Mouse (Mus musculus) MEL (cell line): ENCODE data around the gene Msmo1.

Source experiments
- CTCF ChIP-seq, 3 experiments: IDR thresholded peaks in 2 of 3; conservative IDR thresholded peaks in 1 of 3; 2 replicates each; pipeline ENCODE4 v1.5.1; 2011 to 2012; ENCODE audit warnings: low read length in 3 of 3, low read depth in 2 of 3, mild to moderate bottlenecking in 2 of 3, improper control_type of control experiment in 1 of 3, inconsistent platforms in 1 of 3, mixed read lengths in 1 of 3, moderate library complexity in 1 of 3; ENCODE audit not compliant: control insufficient read depth in 1 of 3, insufficient read depth in 1 of 3, poor library complexity in 1 of 3, severe bottlenecking in 1 of 3
- GATA1 ChIP-seq: IDR thresholded peaks from 2 replicates; pipeline ENCODE4 v1.6.1; 2011; ENCODE audit warnings: low read depth, low read length, improper control_type of control experiment
- KAT2A ChIP-seq: conservative IDR thresholded peaks from 2 replicates; pipeline ENCODE4 v1.6.1; 2012; ENCODE audit warnings: low read depth, low read length, improper control_type of control experiment, inconsistent platforms
- MAZ ChIP-seq: IDR thresholded peaks from 2 replicates; pipeline ENCODE4 v1.6.1; 2012; ENCODE audit warnings: low read depth, mild to moderate bottlenecking, inconsistent platforms, low read length, improper control_type of control experiment
- POLR2A ChIP-seq, 2 experiments: IDR thresholded peaks; 2 replicates each; pipeline ENCODE4 v1.6.1; 2011 to 2012; ENCODE audit warnings: low read length in 2 of 2, mild to moderate bottlenecking in 2 of 2, control low read depth in 1 of 2, improper control_type of control experiment in 1 of 2, low read depth in 1 of 2, moderate library complexity in 1 of 2; ENCODE audit not compliant: control insufficient read depth in 1 of 2, insufficient read depth in 1 of 2, poor library complexity in 1 of 2
- TCF12 ChIP-seq: IDR thresholded peaks from 2 replicates; pipeline ENCODE4 v1.6.1; 2014; ENCODE audit warnings: low read depth, mild to moderate bottlenecking, inconsistent platforms, low read length, improper control_type of control experiment, moderate library complexity
- ZC3H11A ChIP-seq: IDR thresholded peaks from 2 replicates; pipeline ENCODE4 v1.6.1; 2012; ENCODE audit warnings: low read depth, mild to moderate bottlenecking, inconsistent platforms, low read length, improper control_type of control experiment

DNA sequence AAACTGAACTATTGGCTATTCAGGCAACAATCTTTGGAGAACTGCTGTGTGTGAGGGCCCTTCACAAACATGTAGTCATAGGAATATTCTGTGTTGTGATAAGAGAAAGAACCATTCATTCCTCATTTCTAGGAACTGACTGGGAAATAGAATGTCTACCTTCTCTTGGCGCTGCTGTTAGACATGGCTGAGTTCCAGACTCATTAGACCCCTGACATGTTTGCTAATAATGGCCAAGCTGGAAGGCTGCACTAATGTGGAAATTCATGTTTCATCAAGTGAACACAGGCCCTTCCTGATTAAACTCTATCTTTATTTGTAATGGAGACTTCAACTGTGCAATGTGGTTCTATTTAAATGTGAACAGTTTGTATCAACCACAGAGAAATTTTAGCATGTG lies 5.3 kb upstream of the Msmo1 start:
- TF ChIP-seq CTCF (IDR thresholded peaks at IDR 0.05 in 2 of 3, conservative IDR thresholded peaks at IDR 0.05 in 1 of 3; ENCODE audit: control insufficient read depth in 1 of 3, insufficient read depth in 1 of 3, low read depth in 2 of 3, low read length in 3 of 3, poor library complexity in 1 of 3, severe bottlenecking in 1 of 3) (no peak), GATA1 (no peak), TCF12 (no peak), ZC3H11A (no peak), KAT2A (no peak), POLR2A (IDR thresholded peaks at IDR 0.05; ENCODE audit: control insufficient read depth in 1 of 2, insufficient read depth in 1 of 2, low read depth in 1 of 2, low read length in 2 of 2, poor library complexity in 1 of 2) (no peak), MAZ (no peak)
